Mouse (Mus musculus) cerebellum, adult 18-20 months (tissue): Measurements from ENCODE around the gene Papolb.

Experiments used
- DNase-seq, 2 experiments: peaks; one replicate each; pipeline ENCODE4 v3.0.0; 2021

The Papolb gene

GRCm38 (mm10) chr5:142529915-142530314 is at the start of gene Papolb:
Papolb (minus strand) TSS chr5:142530076.
- DNase-seq, result no peak

GRCm38 (mm10) chr5:142578192-142578591 is 48.3 kb upstream of the Papolb start:
- no peak for DNase-seq

- DNase-seq, result no peak
These were observed 47.0 kb upstream of the Papolb start for GRCm38 (mm10) chr5:142576832-142577231.

- no peak for DNase-seq
These were observed 44.6 kb upstream of the Papolb start for GRCm38 (mm10) chr5:142574323-142575057.

- DNase-seq, result no peak
These were observed 34.7 kb upstream of the Papolb start for GRCm38 (mm10) chr5:142564606-142565005.

- no peak for DNase-seq
These were observed 30.4 kb upstream of the Papolb start for GRCm38 (mm10) chr5:142560261-142560660.

GRCm38 (mm10) chr5:142557397-142558067 is 27.7 kb upstream of the Papolb start:
- peak; percentile 85 to 90 for DNase-seq

- no peak for DNase-seq
These were observed 26.8 kb upstream of the Papolb start for GRCm38 (mm10) chr5:142556721-142557120.

GRCm38 (mm10) chr5:142555866-142556265 is 26.0 kb upstream of the Papolb start:
- no peak for DNase-seq

GRCm38 (mm10) chr5:142550706-142551652 is 21.1 kb upstream of the Papolb start, which contains the start of gene Radil:
Radil (minus strand) TSS chr5:142551098.
- peak; percentile 99 to 100 for DNase-seq

GRCm38 (mm10) chr5:142549961-142550705 is 20.3 kb upstream of the Papolb start:
- peak in 1 of 2 experiments; percentile 41 for DNase-seq

GRCm38 (mm10) chr5:142549441-142549840 is 19.6 kb upstream of the Papolb start:
- no peak for DNase-seq

- no peak for DNase-seq
These were observed 17.2 kb upstream of the Papolb start for GRCm38 (mm10) chr5:142547066-142547465.

- no peak for DNase-seq
These were observed 16.5 kb upstream of the Papolb start for GRCm38 (mm10) chr5:142546344-142546743.

GRCm38 (mm10) chr5:142545014-142545795 is 15.3 kb upstream of the Papolb start:
- no peak for DNase-seq

- no peak for DNase-seq
These were observed 7.4 kb upstream of the Papolb start for GRCm38 (mm10) chr5:142537286-142537685.

- DNase-seq, result no peak
These were observed 5.5 kb upstream of the Papolb start for GRCm38 (mm10) chr5:142535388-142535787.

- peak in 1 of 2 experiments; percentile 36 for DNase-seq
These were observed 5.0 kb downstream of the Papolb start for GRCm38 (mm10) chr5:142524711-142525464.

GRCm38 (mm10) chr5:142521195-142521866 is 8.5 kb downstream of the Papolb start:
- DNase-seq, result no peak

- DNase-seq, result no peak
These were observed 9.5 kb downstream of the Papolb start for GRCm38 (mm10) chr5:142520360-142520759.
